Mouse (Mus musculus) ES-CJ7 (cell line): Measurements from ENCODE around the gene Chrm4.
A peak's percentile ranks its signal among the peaks of the same experiment; 100 is the strongest.

Source experiments
- DNase-seq: peaks from one replicate; pipeline ENCODE4 v3.0.0; 2011; ENCODE audit warnings: low read depth, low spot score

Chrm4 gene

DNA sequence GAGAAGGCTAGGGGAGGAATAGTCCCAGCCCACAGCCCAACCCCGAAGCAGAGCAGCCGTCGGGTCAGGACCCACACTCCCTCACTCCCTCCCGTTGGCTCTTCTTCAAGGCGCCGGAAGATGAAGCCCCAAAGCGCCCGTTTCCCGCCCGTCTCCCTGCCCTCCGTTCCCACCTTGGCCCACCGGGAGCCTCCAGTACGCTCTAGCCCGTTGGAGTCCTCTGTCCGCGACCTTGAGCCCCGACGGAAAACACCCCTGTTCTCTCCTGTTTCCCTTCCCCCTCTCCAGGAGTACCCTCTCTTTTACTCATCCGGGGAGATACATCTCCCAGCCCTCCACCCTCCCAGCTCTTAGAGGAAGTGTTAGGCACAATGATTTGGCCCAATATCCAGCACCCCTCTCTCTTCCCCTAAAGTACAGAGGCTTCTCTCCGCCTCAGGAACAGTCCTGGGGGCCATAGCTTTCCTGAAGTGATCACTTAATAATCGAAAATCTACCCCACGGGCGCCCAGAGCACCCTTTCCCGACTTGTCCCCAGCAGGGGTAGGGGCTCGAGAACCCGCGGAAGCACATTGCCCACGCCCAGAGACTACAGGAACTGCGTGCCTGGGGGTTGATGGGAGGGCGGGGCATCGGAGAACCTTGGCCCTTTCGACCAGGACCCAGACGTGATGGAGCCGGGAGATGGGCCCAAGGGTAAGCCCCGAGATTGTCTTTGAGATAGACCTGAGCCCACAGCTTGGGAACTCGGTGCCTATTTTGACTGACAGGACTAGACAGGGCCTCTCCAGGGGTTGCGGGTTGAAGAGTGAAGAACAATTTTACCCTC lies 4.2 kb upstream of the Chrm4 start:
- DNase-seq, result peak; percentile 57

GRCm38 (mm10) chr2:91923415-91924337 lies 3.4 kb upstream of the Chrm4 start:
- DNase-seq, result peak; percentile 83

GRCm38 (mm10) chr2:91924726-91925125 lies 2.3 kb upstream of the Chrm4 start:
- DNase-seq, result peak; percentile 21

- DNase-seq, result peak; percentile 28
Measured at GRCm38 (mm10) chr2:91925442-91925841, 1.6 kb upstream of the Chrm4 start.

GRCm38 (mm10) chr2:91927826-91928533 lies 931 bp downstream of the Chrm4 start:
- peak; percentile 85 for DNase-seq

DNA sequence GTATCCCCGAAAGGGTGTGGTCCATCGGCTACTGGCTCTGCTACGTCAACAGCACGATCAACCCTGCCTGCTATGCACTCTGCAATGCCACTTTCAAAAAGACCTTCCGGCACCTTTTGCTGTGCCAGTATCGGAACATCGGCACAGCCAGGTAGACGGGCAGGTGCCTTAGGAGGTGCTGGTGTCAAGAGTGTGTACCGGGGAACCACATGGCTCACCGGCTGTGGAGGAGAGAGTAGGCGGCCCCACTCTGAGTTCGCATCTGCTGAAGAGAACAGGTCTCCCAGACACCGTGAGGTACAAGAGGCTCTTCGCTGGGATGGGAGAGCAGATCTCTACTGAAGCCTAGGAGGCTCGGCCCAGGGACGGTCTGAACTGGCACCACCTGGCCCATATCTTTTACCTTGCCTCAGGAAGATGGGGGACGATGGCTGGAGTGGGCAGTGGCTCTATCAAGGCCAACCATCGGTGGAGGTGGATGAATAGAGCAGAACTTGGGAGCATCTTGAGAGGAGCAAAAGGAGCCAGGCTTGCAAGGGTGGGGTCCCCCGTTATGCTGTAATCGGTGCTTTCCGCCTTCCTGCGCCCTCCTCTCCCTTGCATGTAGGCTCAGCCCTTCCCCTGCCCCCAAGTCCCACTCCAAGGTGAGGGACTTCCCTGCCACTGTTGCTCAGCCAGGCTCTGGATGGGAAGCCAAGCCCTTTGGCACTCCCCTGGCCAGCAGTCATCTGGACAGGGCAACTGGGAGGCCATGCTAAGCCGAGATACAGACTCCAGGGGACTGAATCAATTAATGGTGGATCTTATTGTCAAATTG lies 1.7 kb downstream of the Chrm4 start:
- DNase-seq, result no peak

DNA sequence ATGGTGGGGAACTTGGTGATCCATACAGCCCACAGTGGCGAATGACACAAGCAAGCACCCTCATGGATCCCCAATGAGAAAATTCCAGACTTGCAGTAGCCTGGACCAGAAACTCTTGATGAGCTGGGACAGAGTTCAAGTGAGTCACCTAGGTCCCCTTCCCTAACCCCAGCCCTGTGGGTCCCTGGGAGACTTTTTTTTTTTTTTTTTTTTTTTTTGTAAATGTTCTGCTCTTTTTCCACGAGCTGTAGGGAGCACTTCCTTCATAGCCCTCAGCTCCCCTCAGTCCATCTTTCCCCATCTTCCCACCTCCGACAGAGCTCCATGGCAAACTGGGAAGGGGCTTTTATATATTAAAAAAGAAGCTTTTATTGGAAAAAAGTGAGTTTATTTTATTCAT lies 2.4 kb downstream of the Chrm4 start:
- no peak for DNase-seq

GRCm38 (mm10) chr2:91929936-91930335 lies 2.9 kb downstream of the Chrm4 start:
- peak; percentile 87 for DNase-seq

- DNase-seq, result no peak
Measured at GRCm38 (mm10) chr2:91930761-91931291, 3.8 kb downstream of the Chrm4 start.

- peak; percentile 93 for DNase-seq
Measured at GRCm38 (mm10) chr2:91931328-91932159, 4.5 kb downstream of the Chrm4 start.

DNA sequence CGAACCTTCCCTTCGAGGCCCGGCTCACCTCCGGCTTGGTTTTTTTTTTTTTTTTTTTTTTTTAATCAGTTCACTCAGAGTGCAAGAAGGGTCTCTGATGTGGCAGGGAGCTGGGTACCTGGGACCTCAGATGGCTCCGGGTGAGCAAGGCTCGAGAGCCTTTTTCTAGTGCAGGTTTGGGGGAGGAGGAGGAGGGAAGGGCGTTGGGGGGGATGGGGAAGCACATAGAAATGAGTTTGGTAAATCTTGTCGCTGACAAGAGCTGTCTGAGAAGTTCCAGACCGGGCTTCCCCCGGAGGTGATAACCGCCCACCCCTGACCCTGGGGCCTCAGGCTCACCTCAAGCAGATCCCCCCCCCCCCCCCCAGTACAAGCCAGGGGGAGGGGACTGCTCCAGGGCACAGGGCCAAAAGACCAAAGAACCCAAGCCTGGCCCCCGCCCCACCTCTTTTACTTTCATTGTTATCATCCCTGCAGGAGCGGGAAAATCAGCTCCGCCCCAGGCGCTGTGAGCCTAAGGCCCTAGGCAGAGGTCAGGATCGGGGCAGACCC lies 5.2 kb downstream of the Chrm4 start, which contains the start of gene Mdk:
Gene Mdk, minus strand, starts transcription at position 138 of the 552 bp plus-strand sequence.
- peak; percentile 95 for DNase-seq

DNA sequence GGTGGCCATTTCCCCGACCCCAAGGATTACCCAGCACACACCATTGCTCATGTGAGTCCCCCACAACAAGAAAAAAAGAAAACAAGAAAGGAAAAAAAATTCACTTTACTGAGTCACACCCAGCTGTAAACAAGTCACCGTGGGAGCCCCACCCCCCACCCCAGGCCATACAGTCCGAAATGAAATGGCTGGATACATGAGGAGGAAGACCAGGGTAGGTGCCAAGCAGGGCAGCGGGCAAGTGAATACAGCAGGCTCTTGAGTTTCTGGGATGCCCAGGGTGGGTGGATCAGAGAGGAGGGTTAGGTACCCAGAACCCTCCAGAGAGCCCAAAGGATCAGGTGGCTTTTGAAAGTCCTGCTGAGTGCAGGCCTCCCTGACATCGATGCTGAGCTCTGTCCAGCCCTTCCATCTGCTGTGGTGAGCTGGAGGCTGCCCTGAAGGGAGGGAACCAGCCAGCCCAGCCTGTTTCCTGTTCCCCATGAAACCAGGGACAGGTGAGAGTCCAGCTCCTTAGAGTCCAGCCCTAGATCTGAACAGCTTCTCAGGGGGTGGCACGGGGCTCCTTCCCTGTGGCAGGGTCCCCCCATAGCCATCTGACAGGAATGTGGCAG lies 5.8 kb downstream of the Chrm4 start:
- DNase-seq, result no peak

- DNase-seq, result peak; percentile 68
Measured at GRCm38 (mm10) chr2:91933471-91933870, 6.4 kb downstream of the Chrm4 start.

GRCm38 (mm10) chr2:91934016-91934415 lies 7.0 kb downstream of the Chrm4 start:
- no peak for DNase-seq

GRCm38 (mm10) chr2:91934826-91935525 lies 7.9 kb downstream of the Chrm4 start:
- no peak for DNase-seq

- DNase-seq, result no peak
Measured at GRCm38 (mm10) chr2:91936154-91936553, 9.1 kb downstream of the Chrm4 start.

- DNase-seq, result no peak
Measured at GRCm38 (mm10) chr2:91939303-91939935, 12.4 kb downstream of the Chrm4 start.

DNA sequence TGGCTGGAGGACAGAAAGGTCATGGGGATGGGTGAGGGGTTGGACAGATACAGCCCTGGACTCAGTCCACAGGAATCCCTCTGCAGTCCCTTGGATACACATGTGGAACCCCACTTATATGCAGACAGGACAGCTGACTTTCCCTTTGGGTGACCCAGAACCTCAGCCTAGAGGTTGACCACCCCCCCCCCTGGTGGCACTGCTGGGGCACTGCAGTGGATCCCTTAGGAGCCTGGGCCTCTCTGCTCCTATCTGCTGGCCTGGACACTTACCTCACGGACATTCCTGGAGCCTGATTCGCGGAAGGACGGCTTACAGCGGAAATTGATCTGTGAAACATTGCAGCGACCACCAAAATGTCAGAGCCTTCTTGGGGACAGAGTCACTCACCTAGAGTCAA lies 15.3 kb downstream of the Chrm4 start:
- DNase-seq, result no peak
